Mouse (Mus musculus): ENCODE measurements around the gene Sde2. TPM values are rescaled to one million over a fixed set of nuclear protein-coding genes. Genes with fewer than 3 reads are reported as not detected.
A peak's percentile ranks its signal among the peaks of the same experiment; 100 is the strongest.

The Sde2 gene
- polyA plus RNA-seq, 1 experiment = 18.2 TPM

DNA sequence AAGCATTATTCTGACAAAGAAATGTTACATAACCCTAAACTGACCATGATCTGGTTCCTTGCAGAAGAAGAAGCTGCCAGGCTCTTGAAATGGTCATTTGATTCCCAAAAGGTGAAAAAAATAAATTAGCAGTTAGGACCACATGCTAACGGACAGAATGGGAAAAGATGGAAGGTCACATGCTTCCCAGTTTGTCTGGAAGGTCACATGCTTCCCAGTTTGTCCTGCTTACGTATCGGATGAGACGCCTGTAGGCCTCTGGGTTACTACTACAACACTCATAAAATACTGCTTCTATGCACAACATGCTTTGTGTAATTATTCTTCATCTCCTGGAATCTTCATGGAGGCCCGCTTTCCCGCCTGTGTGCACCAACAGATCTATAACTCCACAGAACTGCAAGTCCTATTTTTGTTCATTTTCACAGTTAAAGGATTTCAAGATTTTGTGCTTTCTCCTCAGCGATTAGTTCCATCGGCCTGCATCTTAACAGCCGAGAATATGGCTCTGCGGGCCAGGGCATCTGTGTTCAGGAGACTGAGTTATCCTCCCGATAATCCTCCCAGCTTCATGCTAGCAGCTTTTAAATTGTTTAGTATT lies 1.1 kb upstream of the Sde2 start:
- H3K27me3 ChIP-seq (replicated peaks) = no peaks in the 10 kb centered on the region
- no peak for TF ChIP-seq GATA1 (IDR thresholded peaks at IDR 0.05; ENCODE audit: borderline replicate concordance, low read length)
- no peak for TF ChIP-seq FLI1 (IDR thresholded peaks at IDR 0.05; ENCODE audit: low read length)
- no peaks in the 10 kb centered on the region for H3K9me3 ChIP-seq
- H3K4me1 ChIP-seq = peaks cover 61% of the 10 kb centered on the region
- peaks cover 19% of the 10 kb centered on the region for H3K36me3 ChIP-seq (replicated peaks; ENCODE audit: low read length)
- H3K4me3 ChIP-seq (replicated peaks) = peak overlapping the region; percentile 91

DNA sequence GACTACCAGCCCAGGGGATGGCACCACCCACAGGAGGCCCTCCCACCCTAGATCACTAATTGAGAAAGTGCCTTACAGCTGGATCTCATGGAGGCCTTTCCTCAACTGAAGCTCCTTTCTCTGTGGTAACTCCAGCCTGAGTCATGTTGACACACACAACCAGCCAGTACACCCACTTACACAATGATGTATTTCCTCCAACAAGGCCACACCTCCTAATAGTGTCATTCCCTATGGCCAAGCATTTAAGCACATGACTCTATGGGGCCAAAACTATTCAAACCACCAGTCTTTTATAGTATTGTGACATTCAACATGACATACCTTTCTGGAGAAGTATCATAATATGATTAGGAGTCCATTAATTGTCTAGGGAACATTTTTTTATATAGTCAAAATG lies 7.8 kb downstream of the Sde2 start:
- no peaks in the 10 kb centered on the region for H3K9me3 ChIP-seq
- no peak overlapping the region for H3K4me3 ChIP-seq (replicated peaks)
- H3K4me1 ChIP-seq = peaks cover 72% of the 10 kb centered on the region
- H3K27me3 ChIP-seq (replicated peaks) = no peaks in the 10 kb centered on the region
- peaks cover 94% of the 10 kb centered on the region for H3K36me3 ChIP-seq (replicated peaks; ENCODE audit: low read length)
- no peak for TF ChIP-seq GATA1 (IDR thresholded peaks at IDR 0.05; ENCODE audit: borderline replicate concordance, low read length)
- no peak for TF ChIP-seq FLI1 (IDR thresholded peaks at IDR 0.05; ENCODE audit: low read length)

DNA sequence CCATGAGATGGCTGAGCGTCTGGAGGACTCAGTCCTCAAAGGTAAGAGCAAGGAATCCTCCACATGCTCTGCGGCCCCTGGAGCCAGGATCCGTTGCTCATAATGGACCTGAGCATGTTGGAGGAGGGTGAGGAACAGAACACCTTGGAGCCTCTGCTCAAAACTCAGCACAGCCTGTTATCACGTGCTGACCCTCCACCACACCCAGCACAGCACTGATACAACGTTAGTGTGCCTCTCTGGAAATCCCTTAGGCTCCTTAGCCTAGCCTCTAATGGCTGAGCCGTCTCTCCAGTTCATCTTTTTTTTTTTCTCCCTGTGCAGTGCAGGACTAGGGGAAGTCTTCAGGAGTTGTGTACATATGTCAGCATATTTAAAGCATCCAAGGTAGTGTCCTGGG lies 9.1 kb downstream of the Sde2 start:
- Histone ChIP-seq H3K9me3 (no peaks in the 10 kb centered on the region), H3K27me3 (replicated peaks) (no peaks in the 10 kb centered on the region), H3K4me3 (replicated peaks) (no peak overlapping the region), H3K4me1 (peaks cover 73% of the 10 kb centered on the region), H3K36me3 (replicated peaks; ENCODE audit: low read length) (peaks cover 98% of the 10 kb centered on the region)
- TF ChIP-seq GATA1 (IDR thresholded peaks at IDR 0.05; ENCODE audit: borderline replicate concordance, low read length) (no peak), FLI1 (IDR thresholded peaks at IDR 0.05; ENCODE audit: low read length) (no peak)

DNA sequence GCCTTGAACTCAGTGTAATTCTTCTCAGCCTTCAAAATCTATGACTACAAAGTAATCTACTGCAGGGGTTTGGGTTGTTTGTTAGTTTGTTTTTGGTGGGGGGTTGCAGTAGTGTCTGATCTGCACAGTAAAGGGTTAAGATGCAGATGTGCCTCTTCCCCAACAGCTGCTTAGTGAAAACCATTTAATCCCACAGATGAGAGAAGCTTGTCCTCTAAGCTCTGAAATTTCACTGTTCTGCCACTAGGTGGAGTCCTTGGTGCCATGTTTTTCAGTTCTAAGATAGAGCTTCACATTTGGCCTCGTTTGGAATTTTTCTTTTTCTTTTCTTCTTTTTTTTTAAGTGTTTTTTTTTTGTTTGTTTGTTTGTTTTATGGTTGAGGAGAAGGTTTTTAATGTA lies 12.7 kb downstream of the Sde2 start:
- peaks cover 46% of the 10 kb centered on the region for H3K4me1 ChIP-seq
- H3K36me3 ChIP-seq (replicated peaks; ENCODE audit: low read length) = peaks cover 96% of the 10 kb centered on the region
- no peak overlapping the region for H3K4me3 ChIP-seq (replicated peaks)
- no peak for TF ChIP-seq FLI1 (IDR thresholded peaks at IDR 0.05; ENCODE audit: low read length)
- TF ChIP-seq GATA1 (IDR thresholded peaks at IDR 0.05; ENCODE audit: borderline replicate concordance, low read length) = no peak
- no peaks in the 10 kb centered on the region for H3K9me3 ChIP-seq
- H3K27me3 ChIP-seq (replicated peaks) = no peaks in the 10 kb centered on the region

DNA sequence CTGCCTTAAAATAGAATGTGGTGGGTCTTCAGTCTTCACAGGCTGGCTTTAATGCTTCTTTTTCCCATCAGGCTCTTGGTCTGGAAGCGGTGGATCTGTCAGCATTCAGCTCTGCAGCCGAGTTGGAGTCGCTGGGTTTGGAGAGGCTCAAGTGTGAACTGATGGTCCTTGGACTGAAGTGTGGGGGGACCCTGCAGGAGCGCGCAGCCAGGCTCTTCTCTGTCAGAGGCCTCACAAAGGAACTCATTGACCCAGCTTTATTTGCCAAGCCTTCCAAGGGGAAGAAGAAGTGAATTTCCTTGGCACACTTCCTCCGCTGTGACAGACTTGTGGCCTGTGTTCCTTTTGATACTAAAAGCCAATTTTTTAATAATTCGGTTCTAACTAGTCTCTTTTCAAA lies 15.1 kb downstream of the Sde2 start:
- Histone ChIP-seq H3K4me3 (replicated peaks) (no peak overlapping the region), H3K36me3 (replicated peaks; ENCODE audit: low read length) (peaks cover 73% of the 10 kb centered on the region), H3K9me3 (no peaks in the 10 kb centered on the region), H3K4me1 (peaks cover 32% of the 10 kb centered on the region), H3K27me3 (replicated peaks) (no peaks in the 10 kb centered on the region)
- TF ChIP-seq FLI1 (IDR thresholded peaks at IDR 0.05; ENCODE audit: low read length) = no peak
- no peak for TF ChIP-seq GATA1 (IDR thresholded peaks at IDR 0.05; ENCODE audit: borderline replicate concordance, low read length)

- Histone ChIP-seq H3K4me1 (peaks cover 14% of the 10 kb centered on the region), H3K4me3 (replicated peaks) (no peak overlapping the region), H3K36me3 (replicated peaks; ENCODE audit: low read length) (peaks cover 32% of the 10 kb centered on the region), H3K9me3 (no peaks in the 10 kb centered on the region), H3K27me3 (replicated peaks) (peaks cover 12% of the 10 kb centered on the region)
- TF ChIP-seq FLI1 (IDR thresholded peaks at IDR 0.05; ENCODE audit: low read length) (no peak), GATA1 (IDR thresholded peaks at IDR 0.05; ENCODE audit: borderline replicate concordance, low read length) (no peak)
Measured at GRCm38 (mm10) chr1:180870122-180870650, 19.3 kb downstream of the Sde2 start.

DNA sequence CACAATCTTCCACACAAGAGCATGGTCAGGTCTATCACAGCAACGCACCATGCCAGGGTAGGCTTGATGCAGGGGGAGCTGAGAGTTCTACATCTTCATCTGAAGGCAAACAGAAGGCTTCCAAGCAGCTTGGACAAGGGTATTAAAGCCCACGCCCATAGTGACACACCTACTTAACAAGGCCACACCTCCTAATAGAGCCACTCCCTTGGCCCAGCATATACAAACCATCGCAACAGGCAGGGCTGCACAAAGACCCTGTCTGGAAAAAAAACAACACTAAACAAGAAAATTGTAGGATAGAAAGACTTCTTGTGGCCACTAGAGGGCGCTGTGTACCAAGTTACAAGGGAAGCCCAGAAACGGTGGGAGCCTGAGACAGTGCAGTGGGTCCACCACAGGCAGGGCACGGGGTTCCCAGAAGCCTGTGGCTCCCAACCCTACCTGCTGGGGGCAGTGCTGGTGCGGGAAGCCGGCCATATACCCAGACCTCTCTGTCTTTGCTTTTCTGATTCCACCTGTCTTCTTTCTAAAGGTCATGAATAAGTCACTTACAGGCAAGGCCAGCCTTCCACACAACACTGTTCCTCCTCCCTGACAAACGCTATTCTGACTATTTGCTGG lies 23.0 kb downstream of the Sde2 start:
- Histone ChIP-seq H3K27me3 (replicated peaks) (peaks cover 32% of the 10 kb centered on the region), H3K36me3 (replicated peaks; ENCODE audit: low read length) (no peaks in the 10 kb centered on the region), H3K4me1 (peaks cover 6% of the 10 kb centered on the region; the same call in 1 of the 2 replicates), H3K9me3 (no peaks in the 10 kb centered on the region), H3K4me3 (replicated peaks) (no peak overlapping the region)
- TF ChIP-seq GATA1 (IDR thresholded peaks at IDR 0.05; ENCODE audit: borderline replicate concordance, low read length) = no peak
- no peak for TF ChIP-seq FLI1 (IDR thresholded peaks at IDR 0.05; ENCODE audit: low read length)

DNA sequence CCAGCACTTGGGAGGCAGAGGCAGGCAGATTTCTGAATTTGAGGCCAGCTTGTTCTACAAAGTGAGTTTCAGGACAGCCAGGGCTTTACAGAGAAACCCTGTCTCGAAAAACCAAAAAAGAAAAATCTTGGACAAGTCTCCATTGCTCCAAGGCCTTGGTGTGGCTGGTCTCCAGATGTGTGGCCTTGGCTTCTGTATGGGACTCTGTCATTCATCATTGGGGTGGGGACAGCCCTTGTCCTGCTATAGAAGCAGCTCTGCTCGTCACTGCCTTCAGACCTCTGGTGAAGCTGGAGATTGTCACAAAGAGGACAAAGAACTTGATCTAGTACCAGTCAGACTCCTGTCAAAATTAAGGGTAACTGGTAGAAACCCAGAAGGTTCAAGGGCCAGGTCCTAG lies 23.7 kb downstream of the Sde2 start:
- Histone ChIP-seq H3K36me3 (replicated peaks; ENCODE audit: low read length) (no peaks in the 10 kb centered on the region), H3K9me3 (no peaks in the 10 kb centered on the region), H3K4me1 (peaks cover 6% of the 10 kb centered on the region; the same call in 1 of the 2 replicates), H3K27me3 (replicated peaks) (peaks cover 32% of the 10 kb centered on the region), H3K4me3 (replicated peaks) (no peak overlapping the region)
- TF ChIP-seq FLI1 (IDR thresholded peaks at IDR 0.05; ENCODE audit: low read length) (no peak), GATA1 (IDR thresholded peaks at IDR 0.05; ENCODE audit: borderline replicate concordance, low read length) (no peak)

GRCm38 (mm10) chr1:180875126-180875525 lies 24.2 kb downstream of the Sde2 start:
- Histone ChIP-seq H3K27me3 (replicated peaks) (peaks cover 32% of the 10 kb centered on the region), H3K4me1 (peaks cover 6% of the 10 kb centered on the region; the same call in 1 of the 2 replicates), H3K4me3 (replicated peaks) (no peak overlapping the region), H3K36me3 (replicated peaks; ENCODE audit: low read length) (no peaks in the 10 kb centered on the region), H3K9me3 (no peaks in the 10 kb centered on the region)
- no peak for TF ChIP-seq GATA1 (IDR thresholded peaks at IDR 0.05; ENCODE audit: borderline replicate concordance, low read length)
- TF ChIP-seq FLI1 (IDR thresholded peaks at IDR 0.05; ENCODE audit: low read length) = no peak

- Histone ChIP-seq H3K27me3 (replicated peaks) (peaks cover 25% of the 10 kb centered on the region), H3K4me3 (replicated peaks) (no peak overlapping the region), H3K4me1 (peaks cover 11% of the 10 kb centered on the region), H3K9me3 (no peaks in the 10 kb centered on the region), H3K36me3 (replicated peaks; ENCODE audit: low read length) (no peaks in the 10 kb centered on the region)
- TF ChIP-seq GATA1 (IDR thresholded peaks at IDR 0.05; ENCODE audit: borderline replicate concordance, low read length) = no peak
- no peak for TF ChIP-seq FLI1 (IDR thresholded peaks at IDR 0.05; ENCODE audit: low read length)
Measured at GRCm38 (mm10) chr1:180877466-180877865, 26.5 kb downstream of the Sde2 start.

All from megakaryocyte, embryonic 14.5 days (primary cell).